Mouse (Mus musculus) ES-Bruce4 (cell line): ENCODE data around the gene Trappc3. TPM values are rescaled to one million over a fixed set of nuclear protein-coding genes. Genes with fewer than 3 reads are reported as not detected.
"Not testable (repeated sequence)": the region's sequence is repeated elsewhere in the genome, so short reads cannot be mapped to it uniquely, and the experiment has no call there.

Source experiments
- H3K27ac ChIP-seq: 2 replicates; pipeline ENCODE4 v1.5.1; 2012; ENCODE audit warnings: low read length, inconsistent platforms; ENCODE audit not compliant: insufficient read depth
- H3K27me3 ChIP-seq: 2 replicates; pipeline ENCODE4 v1.6.1; 2012; ENCODE audit warnings: mild to moderate bottlenecking, low read length, inconsistent platforms; ENCODE audit not compliant: control insufficient read depth, poor library complexity, insufficient read depth, severe bottlenecking
- H3K36me3 ChIP-seq: 2 replicates; pipeline ENCODE4 v1.6.1; 2012; ENCODE audit warnings: inconsistent platforms, mild to moderate bottlenecking, low read length, moderate library complexity; ENCODE audit not compliant: control insufficient read depth, poor library complexity, insufficient read depth, severe bottlenecking
- H3K4me1 ChIP-seq: one replicate; pipeline ENCODE4 v1.8.1; 2011; ENCODE audit warnings: low read length; ENCODE audit not compliant: control insufficient read depth, insufficient read depth
- H3K4me3 ChIP-seq: 2 replicates; pipeline ENCODE4 v1.5.1; 2011; ENCODE audit warnings: low read depth, mild to moderate bottlenecking, low read length
- H3K9ac ChIP-seq: 2 replicates; pipeline ENCODE4 v1.6.1; 2012; ENCODE audit warnings: low read depth, mild to moderate bottlenecking, inconsistent platforms; ENCODE audit not compliant: poor library complexity, severe bottlenecking
- H3K9me3 ChIP-seq: replicated peaks from 2 replicates; pipeline ENCODE4 v1.6.1; 2012; ENCODE audit warnings: mild to moderate bottlenecking, low read length, inconsistent platforms; ENCODE audit not compliant: control insufficient read depth, poor library complexity, insufficient read depth, severe bottlenecking
- CTCF ChIP-seq: IDR thresholded peaks from one replicate; pipeline ENCODE4 v1.8.1; 2011; ENCODE audit warnings: low read depth, low read length
- EP300 ChIP-seq: IDR thresholded peaks from 2 replicates; pipeline ENCODE4 v1.6.1; 2011; ENCODE audit warnings: low read depth, low read length; ENCODE audit not compliant: insufficient read depth
- POLR2A ChIP-seq: IDR thresholded peaks from one replicate; pipeline ENCODE4 v1.8.1; 2011; ENCODE audit warnings: low read length; ENCODE audit not compliant: insufficient read depth
- polyA plus RNA-seq: library from polyadenylated mRNA; stranded (reverse); fragments of >200 nt; gene quantifications from 2 replicates; pipeline ENCODE4 v1.2.4, GENCODE M21; 2011; ENCODE audit warnings: low read depth; ENCODE audit not compliant: missing spikeins, insufficient read depth, insufficient read length

Trappc3 gene
- 62.8 TPM in 2 replicates for polyA plus RNA-seq

DNA sequence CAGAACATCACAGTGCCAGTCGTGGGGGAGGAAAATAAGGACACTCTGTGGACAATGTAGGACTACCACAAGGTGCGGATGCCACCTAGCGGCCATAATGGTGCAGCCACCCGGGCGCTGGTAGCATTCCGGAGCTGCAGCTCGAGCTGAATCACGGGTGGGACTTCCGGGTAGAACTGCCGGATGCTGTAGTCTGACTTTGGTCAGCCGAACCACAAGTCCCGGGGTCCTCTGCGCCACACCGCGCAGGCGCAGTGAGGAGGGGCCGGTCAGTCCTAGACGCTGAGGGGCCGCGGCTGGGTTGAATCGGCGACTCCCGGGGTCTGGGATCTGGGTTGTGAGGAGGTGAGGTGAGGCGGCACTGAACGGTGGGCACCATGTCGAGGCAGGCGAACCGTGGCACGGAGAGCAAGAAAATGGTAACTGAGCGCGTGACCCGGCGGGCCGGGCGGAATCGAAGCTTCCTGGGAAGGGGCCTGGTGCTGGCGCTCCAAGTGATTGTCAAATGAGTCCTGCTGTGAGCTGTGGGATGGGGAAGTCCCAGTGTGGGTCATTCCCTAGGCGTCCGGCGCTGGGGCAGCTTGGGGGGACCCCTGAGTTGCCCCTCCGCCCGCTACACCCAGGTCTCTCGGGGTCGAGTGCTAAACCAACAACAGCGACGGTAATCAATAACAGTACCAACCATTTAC is at the start of gene Trappc3:
TSS of gene Trappc3 (plus strand) at position 207 of the 689 bp plus-strand sequence.
- Histone ChIP-seq H3K36me3 (no peaks in the 10 kb centered on the region), H3K9me3 (no peaks in the 10 kb centered on the region), H3K27ac (no peak within 1 kb of the TSS), H3K9ac (peak within 1 kb of the TSS; percentile 69), H3K27me3 (no peaks in the 10 kb centered on the region), H3K4me3 (peak within 1 kb of the TSS; percentile 87), H3K4me1 (peaks cover 4% of the 10 kb centered on the region)
- TF ChIP-seq POLR2A (no peak), CTCF (peak; percentile 92), EP300 (0 out of 2 replicates have a peak, but pooled peaks have one; percentile 4)

DNA sequence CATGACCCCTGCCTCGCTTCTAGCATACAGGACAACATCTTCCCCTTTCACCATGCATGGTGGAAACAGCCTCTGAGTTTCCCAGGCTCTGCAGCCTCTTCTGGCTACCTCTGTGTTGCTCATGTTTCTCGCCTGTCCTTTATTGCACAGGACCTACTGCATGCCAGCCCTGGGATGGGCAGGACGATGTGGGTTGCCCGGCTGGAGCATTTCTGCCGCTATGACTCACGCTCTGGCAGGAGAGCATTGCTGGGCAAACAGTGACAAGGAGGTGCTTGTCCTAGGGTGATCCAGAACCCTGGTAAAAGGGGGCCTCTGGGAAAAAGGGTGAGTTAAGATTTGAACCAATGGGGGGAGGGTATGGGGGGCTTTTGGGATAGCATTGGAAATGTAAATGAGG is 44.4 kb upstream of the Trappc3 start:
- Histone ChIP-seq H3K4me1 (no peaks in the 10 kb centered on the region), H3K36me3 (no peaks in the 10 kb centered on the region), H3K27me3 (no peaks in the 10 kb centered on the region), H3K4me3 (no peak overlapping the region), H3K9me3 (no peaks in the 10 kb centered on the region), H3K9ac (no peak overlapping the region), H3K27ac (no peak overlapping the region)
- TF ChIP-seq EP300: no peak
- TF ChIP-seq CTCF: no peak
- no peak for TF ChIP-seq POLR2A

DNA sequence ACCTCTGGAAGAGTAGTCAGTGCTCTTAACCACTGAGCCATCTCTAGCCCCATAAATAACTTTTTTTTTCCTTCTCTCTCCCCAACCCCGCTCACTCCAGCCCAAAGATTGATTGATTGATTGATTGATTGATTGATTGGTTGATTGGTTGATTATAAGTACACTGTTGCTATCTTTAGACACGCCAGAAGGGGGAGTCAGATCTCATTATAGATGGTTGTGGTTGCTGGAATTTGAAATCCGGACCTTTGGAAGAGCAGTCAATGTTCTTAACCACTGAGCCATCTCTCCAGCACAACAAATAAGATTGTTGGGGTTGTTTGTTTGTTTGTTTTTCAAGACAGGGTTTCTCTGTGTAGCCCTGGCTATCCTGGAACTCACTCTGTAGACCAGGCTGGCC is 42.6 kb upstream of the Trappc3 start:
- H3K27ac ChIP-seq, H3K4me1 ChIP-seq, H3K27me3 ChIP-seq, H3K36me3 ChIP-seq, H3K9me3 ChIP-seq, H3K9ac ChIP-seq, H3K4me3 ChIP-seq: not testable (repeated sequence)

DNA sequence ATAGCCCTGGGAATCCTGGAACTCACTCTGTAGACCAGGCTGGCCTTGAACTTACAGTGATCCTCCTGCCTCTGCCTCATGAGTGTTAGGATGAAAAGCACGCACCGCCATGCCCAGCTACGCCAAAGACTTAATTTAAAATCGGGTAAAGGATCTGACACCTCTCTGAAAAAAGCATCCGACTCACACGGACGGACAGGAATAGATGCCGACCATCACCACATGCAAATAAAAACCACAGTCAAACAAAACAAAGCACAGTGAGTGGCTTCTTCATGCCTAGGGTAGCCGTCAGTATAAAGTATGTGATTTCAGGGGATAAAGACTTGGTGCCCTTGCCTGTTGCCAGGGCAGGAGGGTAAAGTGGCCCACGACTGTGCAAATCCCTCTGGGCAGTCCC is 42.1 kb upstream of the Trappc3 start:
- H3K27ac ChIP-seq: no peak overlapping the region
- H3K27me3 ChIP-seq: no peaks in the 10 kb centered on the region
- H3K9ac ChIP-seq: no peak overlapping the region
- no peak overlapping the region for H3K4me3 ChIP-seq
- TF ChIP-seq EP300: no peak
- TF ChIP-seq CTCF: no peak
- TF ChIP-seq POLR2A: no peak
- no peaks in the 10 kb centered on the region for H3K4me1 ChIP-seq
- no peaks in the 10 kb centered on the region for H3K9me3 ChIP-seq
- no peaks in the 10 kb centered on the region for H3K36me3 ChIP-seq

DNA sequence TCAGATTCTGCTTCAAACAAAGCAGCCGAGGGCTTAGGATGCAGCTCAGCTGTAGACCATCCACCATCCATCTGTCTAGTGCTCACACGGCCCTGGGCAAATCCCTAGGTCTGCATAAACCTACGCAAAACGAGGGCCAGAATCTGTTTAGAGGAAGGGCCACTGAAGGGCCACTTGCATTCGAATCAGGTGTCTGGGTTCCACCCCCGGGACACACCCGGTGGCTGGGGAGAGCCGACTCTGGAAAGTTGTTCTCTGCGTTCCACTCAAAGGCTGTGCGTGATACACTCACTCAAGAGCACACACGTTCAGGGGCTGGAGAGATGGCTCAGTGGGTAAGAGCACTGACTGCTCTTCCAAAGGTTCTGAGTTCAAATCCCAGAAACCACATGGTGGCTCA is 39.5 kb upstream of the Trappc3 start:
- no peaks in the 10 kb centered on the region for H3K27me3 ChIP-seq
- no peaks in the 10 kb centered on the region for H3K4me1 ChIP-seq
- H3K9ac ChIP-seq: no peak overlapping the region
- no peaks in the 10 kb centered on the region for H3K36me3 ChIP-seq
- no peaks in the 10 kb centered on the region for H3K9me3 ChIP-seq
- H3K27ac ChIP-seq: no peak overlapping the region
- peak overlapping the region; percentile 38 for H3K4me3 ChIP-seq
- TF ChIP-seq POLR2A (no peak), CTCF (no peak), EP300 (no peak)

DNA sequence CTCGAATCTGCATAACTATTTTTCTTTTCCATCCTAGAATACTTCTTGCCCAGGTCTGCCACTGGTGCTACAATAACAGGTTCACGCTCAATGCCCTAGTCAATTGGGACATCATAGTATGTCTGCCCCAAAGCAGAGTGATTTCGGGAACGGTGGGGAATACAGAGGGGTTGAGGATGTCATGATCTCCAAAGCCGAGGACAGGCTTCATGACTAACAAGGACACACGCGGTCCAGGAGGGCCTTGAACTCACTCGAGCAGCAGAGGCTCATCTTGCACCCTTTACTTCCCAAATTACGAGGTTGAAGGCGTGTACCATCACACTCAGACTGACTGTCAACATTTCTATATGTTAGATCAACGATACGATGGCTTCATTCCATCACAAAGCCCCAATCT is 35.5 kb upstream of the Trappc3 start:
- no peaks in the 10 kb centered on the region for H3K36me3 ChIP-seq
- TF ChIP-seq CTCF (no peak), EP300 (no peak), POLR2A (no peak)
- H3K27ac ChIP-seq: no peak overlapping the region
- H3K4me3 ChIP-seq: no peak overlapping the region
- no peaks in the 10 kb centered on the region for H3K9me3 ChIP-seq
- no peak overlapping the region for H3K9ac ChIP-seq
- H3K27me3 ChIP-seq: no peaks in the 10 kb centered on the region
- no peaks in the 10 kb centered on the region for H3K4me1 ChIP-seq
